Mouse (Mus musculus): ENCODE measurements around the gene Mrps2. TPM values are rescaled to one million over a fixed set of nuclear protein-coding genes. Genes with fewer than 3 reads are reported as not detected.

Mrps2 gene
- total RNA-seq, 4 experiments from 2014 or later, result 36.4 to 40.2 (median 37.6) TPM

GRCm38 (mm10) chr2:28518231-28518630 lies 50.4 kb downstream of the Mrps2 start:
- DNase-seq (ENCODE audit: low spot score in 2 of 2), result no peak

- DNase-seq (ENCODE audit: low spot score in 2 of 2), result no peak
Measured at GRCm38 (mm10) chr2:28520581-28520980, 52.7 kb downstream of the Mrps2 start.

Other genes with a start within 250 kb of the Mrps2 start
- gene Ppp1r26, start 21.3 kb upstream of the Mrps2 start, total RNA-seq (2022), result 10 to 100 TPM; 16.8 to 19.9 (median 19.1) TPM
- gene 1700007K13Rik, start 1.7 kb upstream of the Mrps2 start, total RNA-seq (2022), result 1 to 10 TPM; 3.5 to 7.4 (median 4.8) TPM
- gene Gbgt1, start 28.8 kb downstream of the Mrps2 start, total RNA-seq (2022), result 1 to 10 TPM; 2.1 to 6.6 (median 3.4) TPM
- 1 to 10 TPM in 3 of 4 experiments, not detected in 1; 1.5 to 4.1 (median 1.7) TPM for gene Gm10134, start 38.0 kb downstream of the Mrps2 start, total RNA-seq (2022)
- 100 to 1,000 TPM; 105 to 142 (median 118) TPM for gene Ralgds, start 45.1 kb downstream of the Mrps2 start, total RNA-seq (2022)
- gene Cel, start 95.3 kb downstream of the Mrps2 start, total RNA-seq (2022), result not detected
- 10 to 100 TPM; 18.6 to 21.2 (median 19.5) TPM for gene Gtf3c5, start 115.7 kb downstream of the Mrps2 start, total RNA-seq (2022)
- not detected for gene Gfi1b, start 153.9 kb downstream of the Mrps2 start, total RNA-seq (2022)
- gene Tsc1, start 173.2 kb downstream of the Mrps2 start, total RNA-seq (2022), result 10 to 100 TPM; 42.0 to 55.4 (median 49.8) TPM
- gene Spaca9, start 231.7 kb downstream of the Mrps2 start, total RNA-seq (2022), result 1 to 10 TPM in 2 of 4 experiments, not detected in 2; 1.0 to 1.6 TPM
- 1 to 10 TPM in 3 of 4 experiments, under 1 TPM in 1; 0.82 to 2.4 (median 1.8) TPM for gene Ak8, start 232.1 kb downstream of the Mrps2 start, total RNA-seq (2022)